Mouse (Mus musculus): ENCODE measurements around the gene Lrba. TPM values are rescaled to one million over a fixed set of nuclear protein-coding genes. Genes with fewer than 3 reads are reported as not detected.

Gene Lrba
- polyA plus RNA-seq, 1 experiment from 2014 or later, result 3.7 TPM

GRCm38 (mm10) chr3:86275651-86276050, 51.2 kb downstream of the Lrba start:
- no peaks in the 10 kb centered on the region for H3K9me3 ChIP-seq
- 74% methylated on average over 1 of the region's 1 CpGs for WGBS
- ATAC-seq (ENCODE audit: insufficient number of reproducible peaks, low FRiP score, low TSS enrichment, low read depth), result no peak
- H3K27ac ChIP-seq, result no peak overlapping the region
- H3K4me2 ChIP-seq, result no peak overlapping the region
- H3K27me3 ChIP-seq, result no peaks in the 10 kb centered on the region
- no peak overlapping the region for H3K4me3 ChIP-seq
- H3K4me1 ChIP-seq, result no peaks in the 10 kb centered on the region
- no peaks in the 10 kb centered on the region for H3K36me3 ChIP-seq
- no peak overlapping the region for H3K9ac ChIP-seq

DNA sequence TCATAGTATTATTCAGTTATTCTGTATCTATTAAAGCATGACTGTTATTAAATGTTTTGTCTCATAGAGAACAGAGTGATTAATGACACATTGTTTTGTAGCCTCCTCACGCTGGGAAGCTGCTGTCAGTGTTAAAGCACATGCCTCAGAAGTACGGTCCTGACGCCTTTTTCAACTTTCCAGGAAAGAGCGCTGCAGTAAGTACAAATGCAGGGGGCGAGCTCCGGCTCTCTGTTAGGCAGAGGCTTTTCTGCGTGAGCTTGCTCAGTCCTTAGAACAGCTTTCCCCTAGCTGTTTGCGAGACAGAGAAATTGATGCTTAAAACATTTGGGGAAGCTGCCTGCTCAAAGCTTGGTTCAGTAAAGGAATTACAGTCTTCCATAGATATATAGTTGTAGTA, 66.8 kb downstream of the Lrba start:
- no peak overlapping the region for H3K4me2 ChIP-seq
- no peak overlapping the region for H3K9ac ChIP-seq
- no peak overlapping the region for H3K27ac ChIP-seq
- WGBS, result 41% methylated on average over 8 of the region's 8 CpGs
- H3K9me3 ChIP-seq, result no peaks in the 10 kb centered on the region
- H3K4me1 ChIP-seq, result no peaks in the 10 kb centered on the region
- no peak overlapping the region for H3K4me3 ChIP-seq
- H3K36me3 ChIP-seq, result no peaks in the 10 kb centered on the region
- ATAC-seq (ENCODE audit: insufficient number of reproducible peaks, low FRiP score, low TSS enrichment, low read depth), result no peak
- H3K27me3 ChIP-seq, result no peaks in the 10 kb centered on the region

DNA sequence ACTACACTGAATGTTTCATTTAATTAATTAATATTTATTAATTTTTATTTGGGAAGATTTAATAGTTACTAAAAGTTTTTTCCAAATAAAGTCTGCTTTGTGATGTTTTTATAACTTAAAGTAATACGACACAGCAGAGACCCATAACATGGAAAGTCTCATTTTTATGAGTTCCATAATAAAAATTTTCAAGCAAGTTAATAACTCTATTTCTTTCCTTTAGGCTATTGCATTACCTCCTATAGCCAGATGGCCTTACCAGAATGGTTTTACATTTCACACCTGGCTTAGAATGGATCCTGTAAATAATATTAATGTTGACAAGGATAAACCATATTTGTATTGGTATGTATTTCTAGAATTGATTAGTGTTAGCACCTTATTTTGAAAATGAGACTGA, 70.4 kb downstream of the Lrba start:
- no peak overlapping the region for H3K4me2 ChIP-seq
- H3K27me3 ChIP-seq, result no peaks in the 10 kb centered on the region
- H3K4me1 ChIP-seq, result no peaks in the 10 kb centered on the region
- no peak overlapping the region for H3K9ac ChIP-seq
- ATAC-seq (ENCODE audit: insufficient number of reproducible peaks, low FRiP score, low TSS enrichment, low read depth), result no peak
- WGBS, result 33% methylated on average over 1 of the region's 1 CpGs
- no peaks in the 10 kb centered on the region for H3K9me3 ChIP-seq
- no peak overlapping the region for H3K27ac ChIP-seq
- H3K36me3 ChIP-seq, result 0 out of 2 replicates have a peak, but pooled peaks cover 3% of the 10 kb centered on the region
- no peak overlapping the region for H3K4me3 ChIP-seq

GRCm38 (mm10) chr3:86296214-86296613, 71.7 kb downstream of the Lrba start:
- Histone ChIP-seq H3K4me3 (no peak overlapping the region), H3K4me2 (no peak overlapping the region), H3K4me1 (no peaks in the 10 kb centered on the region), H3K9ac (no peak overlapping the region), H3K27ac (no peak overlapping the region), H3K36me3 (0 out of 2 replicates have a peak, but pooled peaks cover 3% of the 10 kb centered on the region), H3K9me3 (no peaks in the 10 kb centered on the region), H3K27me3 (no peaks in the 10 kb centered on the region)
- no peak for ATAC-seq (ENCODE audit: insufficient number of reproducible peaks, low FRiP score, low TSS enrichment, low read depth)
- WGBS, result 76% methylated on average over 8 of the region's 8 CpGs

GRCm38 (mm10) chr3:86308833-86309232, 84.4 kb downstream of the Lrba start:
- H3K9ac ChIP-seq, result no peak overlapping the region
- H3K4me3 ChIP-seq, result no peak overlapping the region
- no peaks in the 10 kb centered on the region for H3K9me3 ChIP-seq
- H3K27me3 ChIP-seq, result no peaks in the 10 kb centered on the region
- 0 out of 2 replicates have a peak, but pooled peaks cover 5% of the 10 kb centered on the region for H3K36me3 ChIP-seq
- 66% methylated on average over 2 of the region's 2 CpGs for WGBS
- no peaks in the 10 kb centered on the region for H3K4me1 ChIP-seq
- no peak overlapping the region for H3K27ac ChIP-seq
- H3K4me2 ChIP-seq, result no peak overlapping the region
- ATAC-seq (ENCODE audit: insufficient number of reproducible peaks, low FRiP score, low TSS enrichment, low read depth), result no peak

- ATAC-seq (ENCODE audit: insufficient number of reproducible peaks, low FRiP score, low TSS enrichment, low read depth), result no peak
- Histone ChIP-seq H3K27me3 (no peaks in the 10 kb centered on the region), H3K4me2 (no peak overlapping the region), H3K4me3 (no peak overlapping the region), H3K36me3 (no peaks in the 10 kb centered on the region), H3K9ac (no peak overlapping the region), H3K27ac (no peak overlapping the region), H3K9me3 (no peaks in the 10 kb centered on the region), H3K4me1 (no peaks in the 10 kb centered on the region)
- 49% methylated on average over 5 of the region's 5 CpGs for WGBS
Measured at GRCm38 (mm10) chr3:86310216-86310615, 85.7 kb downstream of the Lrba start.

DNA sequence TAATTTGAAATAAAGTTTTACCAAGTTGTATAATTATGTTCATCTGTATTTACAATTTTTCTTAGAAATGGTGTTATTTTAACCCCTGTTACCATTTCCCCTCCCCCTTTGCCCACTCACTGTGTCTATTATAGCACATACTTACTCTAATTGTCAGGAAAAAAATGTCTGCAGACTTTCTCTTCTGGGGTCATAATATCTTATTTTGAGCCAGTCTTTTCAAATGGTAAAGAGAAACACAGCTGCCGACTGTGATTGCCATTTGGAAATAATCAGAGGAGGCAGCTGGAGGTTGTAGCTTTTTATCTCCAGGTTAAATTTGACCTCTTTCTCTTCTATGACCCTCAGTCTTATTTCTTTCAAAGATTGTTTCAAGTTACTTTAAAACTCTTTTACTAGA, 86.9 kb downstream of the Lrba start:
- Histone ChIP-seq H3K4me2 (no peak overlapping the region), H3K27ac (no peak overlapping the region), H3K4me3 (no peak overlapping the region), H3K9ac (no peak overlapping the region), H3K4me1 (no peaks in the 10 kb centered on the region), H3K27me3 (no peaks in the 10 kb centered on the region), H3K36me3 (no peaks in the 10 kb centered on the region), H3K9me3 (no peaks in the 10 kb centered on the region)
- 19% methylated on average over 1 of the region's 1 CpGs for WGBS
- no peak for ATAC-seq (ENCODE audit: insufficient number of reproducible peaks, low FRiP score, low TSS enrichment, low read depth)

DNA sequence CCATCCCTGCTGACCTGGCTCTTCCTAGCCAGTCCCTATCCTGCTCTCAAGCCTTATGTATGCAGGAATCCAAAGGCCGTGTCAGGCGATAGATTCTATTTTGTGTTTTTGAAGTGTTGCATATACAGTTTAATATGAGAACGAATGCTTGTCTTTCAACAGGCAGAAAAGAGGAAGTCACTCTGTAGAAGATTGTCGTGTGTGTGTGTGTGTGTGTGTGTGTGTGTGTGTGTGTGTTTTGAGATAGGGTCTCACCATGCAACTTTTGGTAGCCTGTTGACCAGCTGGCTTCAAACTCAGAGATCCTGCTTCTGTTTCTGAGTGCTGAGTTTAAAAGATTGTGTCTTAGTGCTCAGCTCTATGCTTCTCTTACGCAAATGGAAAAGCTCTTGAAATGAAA, 93.2 kb downstream of the Lrba start:
- no peak for ATAC-seq (ENCODE audit: insufficient number of reproducible peaks, low FRiP score, low TSS enrichment, low read depth)
- no peak overlapping the region for H3K9ac ChIP-seq
- no peak overlapping the region for H3K4me2 ChIP-seq
- no peak overlapping the region for H3K27ac ChIP-seq
- no peaks in the 10 kb centered on the region for H3K36me3 ChIP-seq
- no peaks in the 10 kb centered on the region for H3K4me1 ChIP-seq
- WGBS, result 77% methylated on average over 5 of the region's 5 CpGs
- no peak overlapping the region for H3K4me3 ChIP-seq
- no peaks in the 10 kb centered on the region for H3K9me3 ChIP-seq
- no peaks in the 10 kb centered on the region for H3K27me3 ChIP-seq

DNA sequence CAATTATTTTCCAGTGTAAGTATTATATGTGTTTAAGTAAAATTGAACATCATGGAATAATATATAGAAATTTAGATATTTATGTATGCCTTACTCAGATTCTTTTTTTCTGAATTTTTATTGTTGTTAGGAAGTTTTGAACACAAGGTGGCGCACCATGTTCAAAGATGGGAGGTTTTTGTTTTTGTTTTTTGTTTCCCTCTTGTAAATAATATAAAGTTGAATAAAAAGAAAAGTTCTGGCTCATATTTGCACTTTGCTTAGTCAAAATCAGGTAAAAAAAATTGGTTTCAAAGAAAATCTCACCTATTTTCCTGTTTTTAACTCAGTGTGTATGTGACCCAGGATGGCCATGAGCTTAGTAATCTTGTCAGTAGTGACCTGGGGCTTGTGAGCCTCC, 104.1 kb downstream of the Lrba start:
- Histone ChIP-seq H3K27me3 (no peaks in the 10 kb centered on the region), H3K9ac (no peak overlapping the region), H3K4me2 (no peak overlapping the region), H3K4me3 (no peak overlapping the region), H3K36me3 (no peaks in the 10 kb centered on the region), H3K27ac (no peak overlapping the region), H3K4me1 (no peaks in the 10 kb centered on the region), H3K9me3 (no peaks in the 10 kb centered on the region)
- no peak for ATAC-seq (ENCODE audit: insufficient number of reproducible peaks, low FRiP score, low TSS enrichment, low read depth)
- WGBS, result 27% methylated on average over 1 of the region's 1 CpGs

GRCm38 (mm10) chr3:86343261-86343660, 118.8 kb downstream of the Lrba start:
- ATAC-seq (ENCODE audit: insufficient number of reproducible peaks, low FRiP score, low TSS enrichment, low read depth), result no peak
- Histone ChIP-seq H3K27ac (no peak overlapping the region), H3K9me3 (no peaks in the 10 kb centered on the region), H3K27me3 (no peaks in the 10 kb centered on the region), H3K36me3 (no peaks in the 10 kb centered on the region), H3K4me2 (no peak overlapping the region), H3K4me1 (no peaks in the 10 kb centered on the region), H3K4me3 (no peak overlapping the region), H3K9ac (no peak overlapping the region)
- 60% methylated on average over 5 of the region's 5 CpGs for WGBS

DNA sequence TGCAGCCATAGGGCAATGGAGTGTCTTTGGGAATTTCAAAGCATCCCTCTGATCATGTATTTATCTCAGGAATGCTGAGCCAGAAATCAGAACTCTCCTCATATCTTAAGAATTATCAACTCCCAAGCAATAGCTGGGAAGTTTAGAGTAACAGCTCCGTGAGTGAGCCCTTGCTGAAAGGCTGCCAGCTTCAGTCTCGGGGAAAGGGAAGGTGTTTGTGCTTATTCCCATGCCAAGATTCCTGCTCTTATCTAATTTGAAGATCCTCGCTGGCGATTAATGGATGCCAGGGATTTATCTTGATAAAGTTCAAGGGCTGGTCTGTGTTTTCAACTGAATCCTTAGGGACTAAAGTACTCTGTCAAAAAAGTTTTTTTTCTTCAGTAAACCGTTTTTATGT, 138.0 kb downstream of the Lrba start:
- Histone ChIP-seq H3K9me3 (no peaks in the 10 kb centered on the region), H3K27ac (no peak overlapping the region), H3K27me3 (no peaks in the 10 kb centered on the region), H3K36me3 (no peaks in the 10 kb centered on the region), H3K4me2 (no peak overlapping the region), H3K4me1 (no peaks in the 10 kb centered on the region), H3K9ac (no peak overlapping the region), H3K4me3 (no peak overlapping the region)
- no peak for ATAC-seq (ENCODE audit: insufficient number of reproducible peaks, low FRiP score, low TSS enrichment, low read depth)
- 44% methylated on average over 5 of the region's 5 CpGs for WGBS

DNA sequence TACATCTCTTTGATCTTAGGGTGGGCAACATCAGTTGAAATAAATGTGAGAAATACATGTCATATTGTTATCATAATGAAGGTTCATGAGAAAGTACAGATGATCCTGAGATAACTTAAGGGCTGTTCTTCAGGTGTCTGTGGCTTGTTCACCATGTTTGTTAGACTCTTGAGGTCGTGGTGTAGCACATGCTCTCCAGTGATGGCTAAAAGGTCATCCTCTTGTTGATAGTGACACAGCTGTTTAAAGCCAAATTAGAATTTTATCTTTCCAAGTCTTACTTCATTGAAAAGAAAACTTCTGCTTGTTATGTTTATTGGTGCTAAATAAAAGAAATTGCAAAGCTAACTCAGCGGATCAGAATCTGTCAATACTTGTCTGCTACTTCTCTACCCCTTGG, 147.0 kb downstream of the Lrba start:
- Histone ChIP-seq H3K4me3 (no peak overlapping the region), H3K36me3 (no peaks in the 10 kb centered on the region), H3K9me3 (no peaks in the 10 kb centered on the region), H3K27me3 (no peaks in the 10 kb centered on the region), H3K4me1 (no peaks in the 10 kb centered on the region), H3K9ac (no peak overlapping the region), H3K27ac (no peak overlapping the region), H3K4me2 (no peak overlapping the region)
- 67% methylated on average over 2 of the region's 2 CpGs for WGBS
- ATAC-seq (ENCODE audit: insufficient number of reproducible peaks, low FRiP score, low TSS enrichment, low read depth), result no peak

- no peak for ATAC-seq (ENCODE audit: insufficient number of reproducible peaks, low FRiP score, low TSS enrichment, low read depth)
- H3K9ac ChIP-seq, result no peak overlapping the region
- no peaks in the 10 kb centered on the region for H3K36me3 ChIP-seq
- no peaks in the 10 kb centered on the region for H3K4me1 ChIP-seq
- no peaks in the 10 kb centered on the region for H3K27me3 ChIP-seq
- WGBS, result 67% methylated on average over 2 of the region's 2 CpGs
- no peaks in the 10 kb centered on the region for H3K9me3 ChIP-seq
- H3K27ac ChIP-seq, result no peak overlapping the region
- H3K4me3 ChIP-seq, result no peak overlapping the region
- no peak overlapping the region for H3K4me2 ChIP-seq
Measured at GRCm38 (mm10) chr3:86375276-86375675, 150.8 kb downstream of the Lrba start.

Measured in limb, embryonic 15.5 days (tissue).